Mouse (Mus musculus) kidney, adult 2 months (tissue): ENCODE measurements around the gene Cpsf3.

Experiments used
- CTCF ChIP-seq: fragments of 200-500 bp; conservative IDR thresholded peaks from 2 replicates; pipeline ENCODE4 v1.5.1; 2011; ENCODE audit warnings: low read depth, mild to moderate bottlenecking, control low read depth, low read length, moderate library complexity, mixed read lengths; ENCODE audit not compliant: insufficient read depth, insufficient read length
- POLR2A ChIP-seq: fragments of 200-500 bp; IDR thresholded peaks from one replicate; pipeline ENCODE4 v1.6.1; 2011; ENCODE audit warnings: low read depth, low read length, control low read depth

GRCm38 (mm10) chr12:21244375-21244960 lies 40.7 kb upstream of the Cpsf3 start:
- no peak for TF ChIP-seq POLR2A
- no peak for TF ChIP-seq CTCF
